Mouse (Mus musculus) E14TG2a.4 (cell line): Measurements from ENCODE around the gene Hsd17b1.

Experiments used
- CTCF ChIP-seq: conservative IDR thresholded peaks from 2 replicates; pipeline ENCODE4 v1.5.1; 2014; ENCODE audit warnings: low read length
- POU5F1 ChIP-seq: IDR thresholded peaks from 2 replicates; pipeline ENCODE4 v1.6.1; 2014; ENCODE audit warnings: low read length, borderline replicate concordance

DNA sequence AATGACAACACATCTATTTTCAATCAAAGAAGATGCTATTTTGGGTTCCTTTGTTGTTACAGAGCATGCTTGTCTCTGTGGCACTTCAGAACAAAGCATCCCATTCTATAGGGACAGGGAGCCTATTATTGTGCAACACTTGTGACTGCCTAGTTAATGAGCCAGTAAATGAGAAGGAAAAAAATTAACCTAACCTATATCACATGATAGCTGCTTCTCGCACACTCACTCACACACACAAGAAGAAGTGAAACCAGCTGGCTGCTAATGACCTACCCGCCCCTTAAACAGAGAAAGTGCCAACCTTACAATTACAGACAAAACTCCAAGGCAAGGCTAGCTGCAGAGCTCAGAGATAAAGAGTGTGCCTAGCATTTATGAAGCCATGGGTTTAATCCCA lies 37.4 kb downstream of the Hsd17b1 start:
- TF ChIP-seq CTCF, result no peak
- no peak for TF ChIP-seq POU5F1
